Mouse (Mus musculus) neural tube, embryonic 13.5 days (tissue): ENCODE measurements around the gene Ascl4. TPM values are rescaled to one million over a fixed set of nuclear protein-coding genes. Genes with fewer than 3 reads are reported as not detected.

Source experiments
- ATAC-seq: fragments of 200-750 bp; cut with Nextera tagmentation; 2 replicates; pipeline ENCODE4 v1.8.0; 2017; ENCODE audit warnings: low read depth, mild to moderate bottlenecking, moderate TSS enrichment, moderate library complexity
- H3K27ac ChIP-seq: fragments of 300-500 bp; sonication (generic); replicated peaks from 2 replicates; pipeline ENCODE4 v1.5.1; 2015; ENCODE audit warnings: moderate library complexity, mild to moderate bottlenecking, inconsistent platforms
- H3K27me3 ChIP-seq: fragments of 300-500 bp; sonication (generic); 2 replicates; pipeline ENCODE4 v1.6.1; 2015; ENCODE audit warnings: mild to moderate bottlenecking, inconsistent platforms
- H3K36me3 ChIP-seq: fragments of 300-500 bp; sonication (generic); 2 replicates; pipeline ENCODE4 v1.6.1; 2015; ENCODE audit warnings: mild to moderate bottlenecking, inconsistent platforms
- H3K4me1 ChIP-seq: fragments of 300-500 bp; sonication (generic); replicated peaks from 2 replicates; pipeline ENCODE4 v1.6.1; 2015; ENCODE audit warnings: inconsistent platforms
- H3K4me2 ChIP-seq: fragments of 300-500 bp; sonication (generic); 2 replicates; pipeline ENCODE4 v1.6.1; 2015; ENCODE audit warnings: inconsistent platforms, mild to moderate bottlenecking, moderate library complexity
- H3K4me3 ChIP-seq: fragments of 300-500 bp; sonication (generic); 2 replicates; pipeline ENCODE4 v1.5.1; 2015; ENCODE audit warnings: mild to moderate bottlenecking, inconsistent platforms
- H3K9ac ChIP-seq: fragments of 300-500 bp; sonication (generic); 2 replicates; pipeline ENCODE4 v1.6.1; 2015; ENCODE audit warnings: moderate library complexity, mild to moderate bottlenecking, inconsistent platforms
- H3K9me3 ChIP-seq: fragments of 300-500 bp; sonication (generic); 2 replicates; pipeline ENCODE4 v1.6.1; 2016; ENCODE audit warnings: inconsistent platforms
- WGBS: fragments of 180-500 bp; shearing (Covaris S2); methylation state at CpG from one replicate; pipeline ENCODE4 v1.1.7; 2015; 5-methylcytosine and 5-hydroxymethylcytosine counted together
- polyA plus RNA-seq: library from polyadenylated mRNA; unstranded; fragments of >200 nt; fragmentation: Nextera tagmentation; extraction: Ambion mirVana; gene quantifications from 2 replicates; pipeline ENCODE4 v1.2.1, GENCODE M21; 2015

Ascl4 gene
- polyA plus RNA-seq: 0.25 TPM in 1 of 2 replicates, not detected in the other

GRCm38 (mm10) chr10:85927676-85928445 is at the start of gene Ascl4:
TSS of gene Ascl4 (plus strand) at chr10:85927681.
- Histone ChIP-seq H3K27me3 (peaks cover 16% of the 10 kb centered on the region), H3K9ac (peak within 1 kb of the TSS; percentile 65), H3K27ac (no peak within 1 kb of the TSS), H3K4me3 (peak within 1 kb of the TSS; percentile 57), H3K4me2 (peak within 1 kb of the TSS; percentile 91), H3K9me3 (no peaks in the 10 kb centered on the region), H3K4me1 (peaks cover 19% of the 10 kb centered on the region), H3K36me3 (no peaks in the 10 kb centered on the region)
- 2% methylated on average over 23 of the region's 23 CpGs for WGBS
- ATAC-seq: no peak; the same call in 1 of the 2 replicates

GRCm38 (mm10) chr10:85879886-85880486 is 47.5 kb upstream of the Ascl4 start:
- H3K9me3 ChIP-seq: no peaks in the 10 kb centered on the region
- H3K4me1 ChIP-seq: no peaks in the 10 kb centered on the region
- H3K36me3 ChIP-seq: peaks cover 97% of the 10 kb centered on the region
- no peaks in the 10 kb centered on the region for H3K27me3 ChIP-seq
- no peak overlapping the region for H3K4me3 ChIP-seq
- ATAC-seq: no peak
- no peak overlapping the region for H3K4me2 ChIP-seq
- 92% methylated on average over 8 of the region's 8 CpGs for WGBS
- no peak overlapping the region for H3K9ac ChIP-seq
- H3K27ac ChIP-seq: no peak overlapping the region

GRCm38 (mm10) chr10:85916498-85917309 is 10.8 kb upstream of the Ascl4 start, which contains the start of gene Prdm4:
TSS of gene Prdm4 (minus strand) at chr10:85917142.
- Histone ChIP-seq H3K9me3 (no peaks in the 10 kb centered on the region), H3K36me3 (peaks cover 27% of the 10 kb centered on the region), H3K4me3 (peak within 1 kb of the TSS; percentile 96), H3K9ac (peak within 1 kb of the TSS; percentile 91), H3K4me1 (peaks cover 17% of the 10 kb centered on the region), H3K27me3 (peaks cover 3% of the 10 kb centered on the region; the same call in 1 of the 2 replicates), H3K27ac (peak within 1 kb of the TSS; percentile 87), H3K4me2 (peak within 1 kb of the TSS; percentile 83)
- WGBS: under 1% methylated on average over 87 of the region's 90 CpGs
- ATAC-seq: peak; percentile 100

- Histone ChIP-seq H3K36me3 (no peaks in the 10 kb centered on the region), H3K9ac (peak overlapping the region; percentile 65), H3K4me1 (peaks cover 19% of the 10 kb centered on the region), H3K9me3 (no peaks in the 10 kb centered on the region), H3K27me3 (peaks cover 16% of the 10 kb centered on the region), H3K4me3 (peak overlapping the region; percentile 57), H3K27ac (no peak overlapping the region), H3K4me2 (peak overlapping the region; percentile 91)
- ATAC-seq: peak; percentile 88
- under 1% methylated on average over 63 of the region's 63 CpGs for WGBS
These were observed 1.2 kb downstream of the Ascl4 start for GRCm38 (mm10) chr10:85928499-85929207.

- H3K4me1 ChIP-seq: peaks cover 19% of the 10 kb centered on the region
- H3K9ac ChIP-seq: peak overlapping the region; percentile 65
- no peaks in the 10 kb centered on the region for H3K36me3 ChIP-seq
- WGBS: 36% methylated on average over 11 of the region's 11 CpGs
- ATAC-seq: no peak
- H3K4me3 ChIP-seq: peak overlapping the region; percentile 57
- H3K27me3 ChIP-seq: peaks cover 16% of the 10 kb centered on the region
- H3K4me2 ChIP-seq: peak overlapping the region; percentile 91
- no peak overlapping the region for H3K27ac ChIP-seq
- no peaks in the 10 kb centered on the region for H3K9me3 ChIP-seq
These were observed 1.7 kb downstream of the Ascl4 start for GRCm38 (mm10) chr10:85929208-85929591.

- no peak overlapping the region for H3K4me2 ChIP-seq
- no peak overlapping the region for H3K27ac ChIP-seq
- H3K9me3 ChIP-seq: no peaks in the 10 kb centered on the region
- 0 out of 2 replicates have a peak, but pooled peaks cover under 1% of the 10 kb centered on the region for H3K36me3 ChIP-seq
- H3K4me3 ChIP-seq: no peak overlapping the region
- peaks cover 16% of the 10 kb centered on the region for H3K27me3 ChIP-seq
- peaks cover 19% of the 10 kb centered on the region for H3K4me1 ChIP-seq
- no peak for ATAC-seq
- WGBS: 88% methylated on average over 11 of the region's 11 CpGs
- no peak overlapping the region for H3K9ac ChIP-seq
These were observed 2.5 kb downstream of the Ascl4 start for GRCm38 (mm10) chr10:85929962-85930361.

- H3K4me2 ChIP-seq: no peak overlapping the region
- peaks cover 4% of the 10 kb centered on the region; the same call in 1 of the 2 replicates for H3K9me3 ChIP-seq
- 96% methylated on average over 6 of the region's 6 CpGs for WGBS
- ATAC-seq: no peak
- H3K27ac ChIP-seq: no peak overlapping the region
- peaks cover 65% of the 10 kb centered on the region for H3K36me3 ChIP-seq
- no peaks in the 10 kb centered on the region for H3K4me1 ChIP-seq
- H3K27me3 ChIP-seq: no peaks in the 10 kb centered on the region
- H3K9ac ChIP-seq: no peak overlapping the region
- no peak overlapping the region for H3K4me3 ChIP-seq
These were observed 8.9 kb downstream of the Ascl4 start for GRCm38 (mm10) chr10:85936280-85936965.

- H3K27ac ChIP-seq: peak overlapping the region; percentile 33; the same call in 1 of the 2 replicates
- H3K4me3 ChIP-seq: no peak overlapping the region
- peaks cover 8% of the 10 kb centered on the region for H3K4me1 ChIP-seq
- 55% methylated on average over 8 of the region's 8 CpGs for WGBS
- ATAC-seq: peak; percentile 59
- H3K27me3 ChIP-seq: no peaks in the 10 kb centered on the region
- peaks cover 94% of the 10 kb centered on the region for H3K36me3 ChIP-seq
- no peak overlapping the region for H3K9ac ChIP-seq
- H3K9me3 ChIP-seq: no peaks in the 10 kb centered on the region
- H3K4me2 ChIP-seq: no peak overlapping the region
These were observed 21.2 kb downstream of the Ascl4 start for GRCm38 (mm10) chr10:85948483-85949196.

- H3K36me3 ChIP-seq: peaks cover 78% of the 10 kb centered on the region
- no peak overlapping the region for H3K9ac ChIP-seq
- no peak overlapping the region for H3K4me2 ChIP-seq
- H3K4me1 ChIP-seq: peaks cover 24% of the 10 kb centered on the region
- no peaks in the 10 kb centered on the region for H3K9me3 ChIP-seq
- no peak for ATAC-seq
- H3K27ac ChIP-seq: no peak overlapping the region
- WGBS: 91% methylated on average over 6 of the region's 6 CpGs
- no peak overlapping the region for H3K4me3 ChIP-seq
- no peaks in the 10 kb centered on the region for H3K27me3 ChIP-seq
These were observed 24.4 kb downstream of the Ascl4 start for GRCm38 (mm10) chr10:85951765-85952443.

- H3K4me2 ChIP-seq: no peak overlapping the region
- WGBS: 94% methylated on average over 3 of the region's 3 CpGs
- H3K4me1 ChIP-seq: peaks cover 25% of the 10 kb centered on the region
- no peaks in the 10 kb centered on the region for H3K9me3 ChIP-seq
- H3K27me3 ChIP-seq: no peaks in the 10 kb centered on the region
- no peak overlapping the region for H3K27ac ChIP-seq
- H3K36me3 ChIP-seq: peaks cover 65% of the 10 kb centered on the region
- no peak overlapping the region for H3K9ac ChIP-seq
- H3K4me3 ChIP-seq: no peak overlapping the region
- ATAC-seq: no peak
These were observed 25.9 kb downstream of the Ascl4 start for GRCm38 (mm10) chr10:85953401-85953800.
